Mouse (Mus musculus) cerebellum, adult 2 months (tissue): ENCODE results near the gene Tatdn3. TPM values are rescaled to one million over a fixed set of nuclear protein-coding genes. Genes with fewer than 3 reads are reported as not detected.
"Not testable (repeated sequence)": the region's sequence is repeated elsewhere in the genome, so short reads cannot be mapped to it uniquely, and the experiment has no call there.

Source experiments
- DNase-seq, 2 experiments: peaks; one replicate each; pipeline ENCODE4 v3.0.0; 2021
- H3K27ac ChIP-seq: fragments of 200-500 bp; 2 replicates; pipeline ENCODE4 v1.5.1; 2012; ENCODE audit warnings: low read length, control low read depth, inconsistent platforms; ENCODE audit not compliant: insufficient read depth
- H3K27me3 ChIP-seq: fragments of 200-500 bp; 2 replicates; pipeline ENCODE4 v1.6.1; 2012; ENCODE audit warnings: inconsistent platforms, mild to moderate bottlenecking, low read length, moderate library complexity; ENCODE audit not compliant: control insufficient read depth, insufficient read depth
- H3K4me1 ChIP-seq: fragments of 200-500 bp; 2 replicates; pipeline ENCODE4 v1.6.1; 2011; ENCODE audit warnings: low read length; ENCODE audit not compliant: control insufficient read depth, insufficient read depth
- H3K4me3 ChIP-seq: fragments of 200-500 bp; replicated peaks from 2 replicates; pipeline ENCODE3; 2011; ENCODE audit warnings: mild to moderate bottlenecking, low read depth, low read length, control low read depth; ENCODE audit not compliant: insufficient read depth
- CTCF ChIP-seq: fragments of 200-500 bp; IDR thresholded peaks from 2 replicates; pipeline ENCODE4 v1.5.1; 2011; ENCODE audit warnings: low read depth, mild to moderate bottlenecking, control low read depth, low read length, moderate library complexity, borderline replicate concordance; ENCODE audit not compliant: insufficient read depth
- POLR2A ChIP-seq: fragments of 200-500 bp; IDR thresholded peaks from 2 replicates; pipeline ENCODE4 v1.6.1; 2011; ENCODE audit warnings: low read length, control low read depth, borderline replicate concordance; ENCODE audit not compliant: insufficient read depth
- WGBS: fragments of 180-500 bp; shearing (Covaris S2); methylation state at CpG from one replicate; pipeline ENCODE4 v1.1.7; 2018; 5-methylcytosine and 5-hydroxymethylcytosine counted together
- polyA plus RNA-seq: library from polyadenylated mRNA; depleted of rRNA; stranded (reverse); fragments of >200 nt; gene quantifications from 2 replicates; pipeline ENCODE4 v1.2.3, GENCODE M21; 2012

Gene Tatdn3
- polyA plus RNA-seq, 1 experiment: 54.4 TPM

DNA sequence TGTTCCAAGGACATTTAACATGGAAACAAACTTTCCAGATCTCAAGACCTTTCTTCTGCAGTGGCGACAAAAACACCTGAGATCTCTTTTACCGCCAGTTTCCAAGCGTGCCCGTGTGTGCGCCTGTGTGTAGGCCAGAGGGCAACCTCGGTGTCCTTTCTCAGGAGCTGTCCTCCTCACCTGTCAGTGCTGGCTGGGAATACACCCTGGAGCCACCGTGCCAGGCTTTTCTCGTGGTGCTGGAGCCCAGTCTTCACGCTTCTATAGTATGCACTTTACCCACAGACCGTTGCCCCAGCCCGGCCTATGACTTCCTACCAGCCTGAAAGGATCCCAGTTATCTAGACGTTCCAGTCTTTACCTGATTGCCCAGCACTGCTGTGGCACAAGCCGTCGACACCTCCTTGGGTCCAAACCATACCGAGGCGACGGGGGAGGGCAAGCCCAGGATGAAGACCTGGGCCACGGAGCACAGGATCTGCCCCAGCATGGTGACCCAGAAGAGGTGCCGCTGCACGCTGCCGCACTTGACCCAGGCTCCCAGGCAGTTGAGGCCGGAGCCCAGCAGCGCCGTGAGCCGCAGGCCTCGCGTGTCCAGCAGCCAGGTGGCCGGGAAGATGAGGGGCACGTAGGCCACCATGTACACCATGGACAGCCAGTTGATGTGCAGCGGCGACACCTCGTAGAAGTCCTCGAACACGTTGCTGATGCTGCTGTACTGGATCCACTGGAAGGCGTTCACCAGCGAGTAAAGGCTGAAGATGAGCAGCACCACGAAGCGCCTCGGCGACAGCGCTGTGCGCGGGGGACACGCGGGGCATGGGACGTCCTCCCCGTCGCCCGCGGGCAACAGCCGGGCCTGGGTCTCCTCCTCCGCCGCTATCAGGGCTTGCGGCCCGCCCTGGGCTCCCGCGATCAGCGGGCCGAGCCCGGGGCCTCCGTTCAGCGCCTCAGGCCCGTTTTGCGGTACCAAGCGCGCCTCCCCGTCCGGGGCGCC is 37.4 kb downstream of the Tatdn3 start:
- Histone ChIP-seq H3K27ac (peak overlapping the region; percentile 15), H3K27me3 (no peaks in the 10 kb centered on the region), H3K4me3 (peak overlapping the region; percentile 76), H3K4me1 (no peaks in the 10 kb centered on the region)
- no peak for TF ChIP-seq CTCF
- TF ChIP-seq POLR2A: no peak
- peak in 1 of 2 experiments; percentile 49 for DNase-seq
- WGBS: under 1% methylated on average over 69 of the region's 69 CpGs

DNA sequence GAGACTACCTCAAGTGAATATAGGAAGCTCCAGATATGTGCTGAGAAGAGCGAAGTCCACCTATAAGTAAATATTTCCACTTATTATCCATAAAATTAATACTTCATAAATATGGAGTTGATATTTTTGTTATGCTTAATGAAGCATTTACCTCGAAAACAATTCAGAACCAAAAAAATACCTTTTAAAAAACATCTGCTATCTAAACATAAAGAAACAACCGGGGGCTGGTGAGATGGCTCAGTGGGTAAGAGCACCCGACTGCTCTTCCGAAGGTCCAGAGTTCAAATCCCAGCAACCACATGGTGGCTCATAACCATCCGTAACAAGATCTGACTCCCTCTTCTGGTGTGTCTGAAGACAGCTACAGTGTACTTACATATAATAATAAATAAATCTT is 38.9 kb downstream of the Tatdn3 start:
- not testable (repeated sequence) for H3K27me3 ChIP-seq, H3K4me1 ChIP-seq, DNase-seq, H3K27ac ChIP-seq, H3K4me3 ChIP-seq
- WGBS: 92% methylated on average over 6 of the region's 6 CpGs

DNA sequence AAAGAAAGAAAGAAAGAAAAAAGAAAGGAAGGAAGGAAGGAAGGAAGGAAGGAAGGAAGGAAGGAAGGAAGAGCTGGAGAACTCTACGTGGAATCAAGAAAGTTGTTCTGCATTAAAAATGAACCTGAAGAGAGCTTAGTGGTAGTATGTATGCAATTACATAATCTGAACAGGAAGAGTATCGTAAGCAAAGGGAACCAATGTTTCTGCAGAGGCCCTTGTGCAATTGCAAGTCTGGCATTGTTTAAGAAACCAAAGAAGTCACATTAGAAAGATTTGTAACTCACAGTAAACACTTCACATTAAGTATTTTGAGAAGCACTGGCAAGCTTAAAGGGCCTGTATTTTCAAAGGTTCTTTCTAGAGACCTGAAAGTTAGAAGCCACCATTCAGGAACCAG is 39.6 kb downstream of the Tatdn3 start:
- H3K27me3 ChIP-seq: no peaks in the 10 kb centered on the region
- no peak for DNase-seq
- H3K4me1 ChIP-seq: no peaks in the 10 kb centered on the region
- TF ChIP-seq POLR2A: no peak
- no peak for TF ChIP-seq CTCF
- H3K4me3 ChIP-seq: no peak overlapping the region
- H3K27ac ChIP-seq: no peak overlapping the region
- WGBS: 88% methylated on average over 2 of the region's 2 CpGs

DNA sequence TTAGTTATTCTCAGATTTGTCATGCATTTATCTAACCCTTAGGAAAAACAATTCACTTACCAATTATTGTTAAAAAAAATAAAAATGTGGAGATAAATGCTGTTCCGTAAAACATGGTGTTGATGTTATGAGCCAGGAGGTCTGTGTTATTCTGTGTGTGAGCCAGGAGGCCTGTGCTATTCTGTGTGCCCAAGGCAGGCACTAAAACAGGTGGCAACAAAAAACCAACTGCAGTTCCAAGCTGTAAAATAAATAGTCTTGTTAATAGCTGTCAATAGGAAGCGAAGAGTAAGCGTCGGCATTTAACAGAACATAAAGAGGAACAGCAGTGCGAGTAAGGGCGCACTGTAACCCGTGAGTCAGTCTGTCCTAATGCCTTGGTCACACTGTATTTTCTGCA is 41.7 kb downstream of the Tatdn3 start:
- Histone ChIP-seq H3K27ac (no peak overlapping the region), H3K4me1 (no peaks in the 10 kb centered on the region), H3K4me3 (no peak overlapping the region), H3K27me3 (no peaks in the 10 kb centered on the region)
- WGBS: 81% methylated on average over 7 of the region's 7 CpGs
- no peak for DNase-seq
- TF ChIP-seq POLR2A: no peak
- no peak for TF ChIP-seq CTCF

DNA sequence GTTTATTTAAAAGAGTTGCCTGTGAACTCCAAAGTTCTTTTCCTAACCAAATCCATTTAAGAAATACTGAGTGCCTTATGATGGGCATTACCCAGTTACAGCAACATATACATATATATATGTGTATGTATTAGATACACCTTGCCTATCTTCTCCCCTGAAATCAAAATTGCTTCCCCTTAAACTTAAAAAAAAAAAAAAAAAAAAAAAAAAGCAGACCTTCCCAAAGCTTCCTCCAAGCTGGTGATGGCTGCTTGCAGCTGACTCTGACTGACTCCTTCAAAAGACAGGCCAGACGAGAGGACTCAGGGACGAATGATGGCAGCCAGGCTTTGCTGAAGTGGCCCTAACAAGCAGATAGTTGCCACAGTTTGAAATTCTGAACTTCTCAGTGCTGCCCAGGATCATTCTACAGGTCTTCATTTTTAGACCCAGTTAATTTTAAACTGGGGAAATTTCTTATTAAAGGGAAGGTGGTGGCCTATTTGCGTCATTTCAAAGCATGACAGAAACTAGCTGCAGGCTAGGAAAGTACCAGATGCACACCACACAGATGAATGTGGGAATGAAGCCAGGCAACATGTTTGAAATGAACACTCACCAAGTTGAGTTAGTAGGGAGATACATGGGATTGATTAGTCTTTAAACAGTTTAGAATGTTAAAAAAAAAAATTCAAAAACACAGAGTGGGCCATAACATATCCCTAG is 42.4 kb downstream of the Tatdn3 start:
- Histone ChIP-seq H3K27ac (no peak overlapping the region), H3K4me3 (no peak overlapping the region), H3K4me1 (no peaks in the 10 kb centered on the region), H3K27me3 (no peaks in the 10 kb centered on the region)
- no peak for DNase-seq
- TF ChIP-seq CTCF (no peak), POLR2A (no peak)
- WGBS: 65% methylated on average over 3 of the region's 3 CpGs

DNA sequence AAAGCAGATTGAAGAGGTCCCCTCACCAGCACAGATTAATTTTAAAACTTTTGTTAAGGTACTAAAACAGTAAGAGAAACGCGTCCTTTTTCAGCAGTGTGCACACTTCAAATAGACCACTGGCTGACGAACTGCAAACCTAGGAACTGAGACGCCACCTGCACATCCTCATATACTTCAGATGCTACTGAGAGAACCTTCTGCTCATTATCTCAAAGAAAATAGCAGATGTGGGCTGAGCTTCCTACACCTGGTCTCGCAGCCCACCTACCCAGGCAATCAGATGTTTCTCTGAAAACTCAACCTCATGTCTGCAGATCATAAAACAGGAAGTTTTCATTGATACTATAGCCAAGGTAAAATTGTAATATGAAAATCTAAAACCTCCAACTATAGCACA is 42.9 kb downstream of the Tatdn3 start:
- Histone ChIP-seq H3K4me3 (no peak overlapping the region), H3K27me3 (no peaks in the 10 kb centered on the region), H3K4me1 (no peaks in the 10 kb centered on the region), H3K27ac (no peak overlapping the region)
- TF ChIP-seq POLR2A: no peak
- no peak for TF ChIP-seq CTCF
- no peak for DNase-seq
- WGBS: 95% methylated on average over 5 of the region's 5 CpGs

DNA sequence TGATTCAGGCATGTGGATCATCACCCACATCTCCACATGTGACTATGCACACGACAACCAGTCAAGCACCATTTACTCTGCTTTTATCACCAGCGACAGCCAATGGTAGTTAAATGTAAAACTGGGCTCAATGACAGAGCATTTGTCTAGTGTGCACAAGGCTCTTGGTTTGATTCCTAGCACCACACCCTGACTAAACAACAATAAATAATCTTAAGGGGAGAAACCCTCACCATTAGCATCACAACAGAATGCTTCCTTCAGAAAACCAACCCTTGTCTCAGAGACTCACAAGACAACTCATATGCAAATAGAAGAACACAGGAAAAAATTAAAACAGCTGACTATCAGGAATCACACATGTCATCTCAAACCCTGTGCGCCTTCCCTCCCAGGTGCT is 48.5 kb downstream of the Tatdn3 start:
- Histone ChIP-seq H3K27me3 (no peaks in the 10 kb centered on the region), H3K4me3 (no peak overlapping the region), H3K4me1 (no peaks in the 10 kb centered on the region), H3K27ac (no peak overlapping the region)
- DNase-seq: no peak
- no peak for TF ChIP-seq CTCF
- no peak for TF ChIP-seq POLR2A
- 91% methylated on average over 3 of the region's 3 CpGs for WGBS

DNA sequence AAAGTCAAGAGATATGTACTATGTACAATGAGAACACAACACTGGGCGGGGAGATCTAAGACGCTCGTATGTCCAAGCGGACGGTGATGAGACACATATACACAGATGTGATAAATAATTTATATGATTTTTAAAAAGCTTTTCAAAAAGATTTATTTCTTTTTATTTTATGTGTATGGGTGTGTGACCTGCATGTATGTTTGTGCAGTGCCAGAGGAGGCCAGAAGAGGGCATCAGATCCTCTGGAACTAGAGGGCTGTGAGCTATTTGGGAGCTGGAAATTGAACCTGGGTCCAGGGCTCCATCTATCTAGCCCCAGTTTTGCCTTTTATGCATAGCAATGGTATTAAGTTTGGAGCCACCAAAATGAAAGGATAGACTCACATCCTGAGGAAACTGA is 54.0 kb downstream of the Tatdn3 start:
- Histone ChIP-seq H3K4me1 (no peaks in the 10 kb centered on the region), H3K4me3 (no peak overlapping the region), H3K27me3 (no peaks in the 10 kb centered on the region), H3K27ac (no peak overlapping the region)
- TF ChIP-seq POLR2A: no peak
- TF ChIP-seq CTCF: peak; percentile 23; the same call in 1 of the 2 replicates
- no peak for DNase-seq
- WGBS: over 99% methylated on average over 5 of the region's 5 CpGs
